Mouse (Mus musculus) bone marrow, adult 2 months (tissue): ENCODE data around the gene Gm49366. TPM values are rescaled to one million over a fixed set of nuclear protein-coding genes. Genes with fewer than 3 reads are reported as not detected.

Experiments
- H3K27ac ChIP-seq: fragments of 200-500 bp; 2 replicates; pipeline ENCODE4 v1.5.1; 2012; ENCODE audit warnings: low read depth, mild to moderate bottlenecking, control low read depth, inconsistent platforms, low read length; ENCODE audit not compliant: control insufficient read depth, poor library complexity, insufficient read depth
- H3K4me1 ChIP-seq: fragments of 200-500 bp; 2 replicates; pipeline ENCODE4 v1.6.1; 2011; ENCODE audit warnings: low read length; ENCODE audit not compliant: control insufficient read depth, insufficient read depth
- H3K4me3 ChIP-seq: fragments of 200-500 bp; replicated peaks from 2 replicates; pipeline ENCODE3; 2011; ENCODE audit warnings: mild to moderate bottlenecking, low read depth, low read length, control low read depth; ENCODE audit not compliant: control insufficient read depth
- CTCF ChIP-seq: fragments of 200-500 bp; IDR thresholded peaks from 2 replicates; pipeline ENCODE4 v1.5.1; 2011; ENCODE audit warnings: low read length, control low read depth; ENCODE audit not compliant: control insufficient read depth, insufficient read depth
- POLR2A ChIP-seq: fragments of 200-500 bp; IDR thresholded peaks from 2 replicates; pipeline ENCODE4 v1.6.1; 2011; ENCODE audit warnings: low read depth, mild to moderate bottlenecking, control low read depth, low read length, borderline replicate concordance; ENCODE audit not compliant: control insufficient read depth
- WGBS: fragments of 180-500 bp; shearing (Covaris S2); methylation state at CpG from one replicate; pipeline ENCODE4 v1.1.7; 2018; 5-methylcytosine and 5-hydroxymethylcytosine counted together
- polyA plus RNA-seq: library from polyadenylated mRNA; stranded (reverse); fragments of >200 nt; gene quantifications from 2 replicates; pipeline ENCODE4 v1.2.4, GENCODE M21; 2011; ENCODE audit warnings: low replicate concordance; ENCODE audit not compliant: missing spikeins, insufficient read depth, insufficient read length

Gene Gm49366
- polyA plus RNA-seq, 1 experiment = not detected

GRCm38 (mm10) chr12:84051937-84052474 is 13.3 kb downstream of the Gm49366 start, which contains the start of gene Acot3:
Acot3 (plus strand) TSS chr12:84052144.
- TF ChIP-seq POLR2A (no peak), CTCF (no peak)
- WGBS = 37% methylated on average over 5 of the region's 5 CpGs
- Histone ChIP-seq H3K4me1 (no peaks in the 10 kb centered on the region), H3K4me3 (no peak within 1 kb of the TSS), H3K27ac (no peak within 1 kb of the TSS)

- TF ChIP-seq CTCF (no peak), POLR2A (no peak)
- Histone ChIP-seq H3K4me3 (no peak overlapping the region), H3K27ac (no peak overlapping the region), H3K4me1 (no peaks in the 10 kb centered on the region)
- WGBS = 77% methylated on average over 7 of the region's 7 CpGs
Observed at GRCm38 (mm10) chr12:84052609-84053008, 13.9 kb downstream of the Gm49366 start.

GRCm38 (mm10) chr12:84053173-84053572 is 14.4 kb downstream of the Gm49366 start:
- TF ChIP-seq CTCF = no peak
- no peak for TF ChIP-seq POLR2A

GRCm38 (mm10) chr12:84053679-84054391 is 15.1 kb downstream of the Gm49366 start:
- Histone ChIP-seq H3K4me1 (no peaks in the 10 kb centered on the region), H3K4me3 (no peak overlapping the region), H3K27ac (no peak overlapping the region)
- WGBS = 2% methylated on average over 37 of the region's 46 CpGs
- no peak for TF ChIP-seq CTCF
- TF ChIP-seq POLR2A = no peak

More at GRCm38 (mm10) chr12:84053173-84053572, 14.4 kb downstream of the Gm49366 start:
- WGBS = 12% methylated on average over 16 of the region's 16 CpGs
- no peak overlapping the region for H3K4me3 ChIP-seq
- H3K4me1 ChIP-seq = no peaks in the 10 kb centered on the region
- no peak overlapping the region for H3K27ac ChIP-seq

- Histone ChIP-seq H3K4me3 (no peak overlapping the region), H3K27ac (no peak overlapping the region), H3K4me1 (no peaks in the 10 kb centered on the region)
- TF ChIP-seq POLR2A (no peak), CTCF (no peak)
- 1% methylated on average over 2 of the region's 2 CpGs for WGBS
Observed at GRCm38 (mm10) chr12:84060946-84061345, 22.2 kb downstream of the Gm49366 start.

- Histone ChIP-seq H3K4me3 (no peak overlapping the region), H3K27ac (no peak overlapping the region), H3K4me1 (no peaks in the 10 kb centered on the region)
- WGBS = 88% methylated on average over 20 of the region's 20 CpGs
- TF ChIP-seq POLR2A = no peak
- TF ChIP-seq CTCF = no peak
Observed at GRCm38 (mm10) chr12:84062336-84062735, 23.6 kb downstream of the Gm49366 start.

- WGBS = 68% methylated on average over 5 of the region's 5 CpGs
- TF ChIP-seq POLR2A = no peak
- TF ChIP-seq CTCF = peak; percentile 57; the same call in 1 of the 2 replicates
Observed at GRCm38 (mm10) chr12:84063228-84063627, 24.5 kb downstream of the Gm49366 start.

GRCm38 (mm10) chr12:84063833-84064232 is 25.1 kb downstream of the Gm49366 start:
- WGBS = 73% methylated on average over 2 of the region's 2 CpGs
- no peak overlapping the region for H3K27ac ChIP-seq
- no peak for TF ChIP-seq POLR2A
- TF ChIP-seq CTCF = no peak
- H3K4me1 ChIP-seq = no peaks in the 10 kb centered on the region
- no peak overlapping the region for H3K4me3 ChIP-seq

More at GRCm38 (mm10) chr12:84063228-84063627, 24.5 kb downstream of the Gm49366 start:
- no peak overlapping the region for H3K27ac ChIP-seq
- no peak overlapping the region for H3K4me3 ChIP-seq
- H3K4me1 ChIP-seq = no peaks in the 10 kb centered on the region

GRCm38 (mm10) chr12:84064621-84065020 is 25.9 kb downstream of the Gm49366 start:
- TF ChIP-seq POLR2A (no peak), CTCF (no peak)
- no peak overlapping the region for H3K4me3 ChIP-seq
- no peak overlapping the region for H3K27ac ChIP-seq
- 69% methylated on average over 8 of the region's 8 CpGs for WGBS
- no peaks in the 10 kb centered on the region for H3K4me1 ChIP-seq

- no peaks in the 10 kb centered on the region for H3K4me1 ChIP-seq
- H3K27ac ChIP-seq = no peak overlapping the region
- 73% methylated on average over 4 of the region's 4 CpGs for WGBS
- TF ChIP-seq CTCF = no peak
- no peak for TF ChIP-seq POLR2A
- no peak overlapping the region for H3K4me3 ChIP-seq
Observed at GRCm38 (mm10) chr12:84067752-84068151, 29.0 kb downstream of the Gm49366 start.
